Mouse (Mus musculus) liver, postnatal 0 days (tissue): Measurements from ENCODE around the gene Ubqln4.
"Not testable (repeated sequence)": the region's sequence is repeated elsewhere in the genome, so short reads cannot be mapped to it uniquely, and the experiment has no call there.

ENCODE experiments used
- CTCF ChIP-seq: sonication (generic); IDR thresholded peaks from 2 replicates; pipeline ENCODE4 v1.5.1; 2016; ENCODE audit warnings: antibody characterized with exemption, low read depth
- EP300 ChIP-seq: IDR thresholded peaks from 2 replicates; pipeline ENCODE4 v1.6.1; 2016; ENCODE audit warnings: antibody characterized with exemption, low read depth, mild to moderate bottlenecking

DNA sequence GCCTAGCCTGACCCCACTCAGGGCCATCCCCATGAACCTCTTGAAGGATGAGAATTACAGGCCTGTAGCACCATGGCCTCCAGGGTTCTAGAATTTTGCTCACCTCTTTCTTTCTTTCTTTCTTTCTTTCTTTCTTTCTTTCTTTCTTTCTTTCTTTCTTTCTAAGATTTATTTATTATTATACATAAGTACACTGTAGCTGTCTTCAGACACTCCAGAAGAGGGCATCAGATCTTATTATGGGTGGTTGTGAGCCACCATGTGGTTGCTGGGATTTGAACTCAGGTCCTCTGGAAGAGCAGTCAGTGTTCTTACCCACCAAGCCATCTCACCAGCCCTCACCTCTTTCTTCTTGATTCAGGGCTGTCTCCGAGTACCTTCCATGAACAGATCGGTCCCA is 52.1 kb downstream of the Ubqln4 start, which contains the start of gene Arhgef2:
- TF ChIP-seq EP300, CTCF: not testable (repeated sequence)
